Comparison of ENCODE assay signal across 29 mouse cellular contexts in the genomic region with DNA sequence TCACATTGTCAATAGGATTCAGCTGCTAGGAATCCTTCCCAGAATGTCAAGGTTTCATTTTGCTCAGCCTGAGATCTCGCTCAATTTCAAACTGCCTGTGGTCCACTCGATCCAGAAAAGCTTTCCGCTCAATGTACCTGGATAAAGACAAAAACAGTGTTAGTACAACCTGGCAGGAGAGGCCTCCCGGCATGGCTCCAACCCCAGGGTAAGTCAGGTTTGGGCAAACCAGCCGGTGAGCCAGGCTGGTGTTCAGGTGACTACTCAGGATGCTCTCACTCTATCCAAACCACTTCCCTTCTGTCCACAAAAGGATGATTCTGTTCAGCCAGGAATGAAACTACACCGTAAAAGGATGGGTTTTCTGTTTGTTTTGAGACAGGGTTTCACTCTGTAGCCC. TPM values are rescaled to one million over a fixed set of nuclear protein-coding genes. Genes with fewer than 3 reads are reported as not detected.
A peak's percentile ranks its signal among the peaks of the same experiment; 100 is the strongest.
DNase-seq lines count a peak whose midpoint lies in the region; ATAC-seq and TF ChIP-seq lines count a peak whose summit lies in the region.
"Had no signal": no experiment of that assay in that cellular context is flagged by ENCODE, and none has a peak within 500 bp of the region (broad histone marks: within the 10 kb centered on the region; RNA-seq: fewer than 3 reads in every experiment).

No protein-coding gene starts in this region.

- H3K9ac ChIP-seq in hindbrain, embryonic 13.5 days, result 0 out of 2 replicates have a peak overlapping the region, but pooled peaks have one; percentile 10
- no peak overlapping the region for H3K9ac ChIP-seq in hindbrain, postnatal 0 days (replicated peaks; ENCODE audit: low read length)
- H3K9ac ChIP-seq: embryonic facial prominence, embryonic 12.5 days; forebrain, embryonic 15.5 days; heart, embryonic 13.5 days; hindbrain, embryonic 15.5 days; intestine, embryonic 15.5 days; liver, embryonic 12.5 days; liver, postnatal 0 days; midbrain, embryonic 12.5 days; stomach, embryonic 15.5 days had no signal

- no peak for TF ChIP-seq CTCF in hindbrain, postnatal 0 days (IDR thresholded peaks at IDR 0.05; ENCODE audit: low read depth)

- H3K9me3 ChIP-seq in hindbrain, embryonic 13.5 days, result no peaks in the 10 kb centered on the region
- H3K9me3 ChIP-seq in hindbrain, postnatal 0 days (ENCODE audit: low read length), result no peaks in the 10 kb centered on the region
- H3K9me3 ChIP-seq: embryonic facial prominence, embryonic 12.5 days; forebrain, embryonic 10.5 days; forebrain, embryonic 15.5 days; heart, embryonic 13.5 days; hindbrain, embryonic 15.5 days; intestine, embryonic 15.5 days; liver, embryonic 12.5 days; megakaryocyte, embryonic 14.5 days; midbrain, embryonic 12.5 days; stomach, embryonic 15.5 days had no signal

- H3K27me3 ChIP-seq in hindbrain, embryonic 13.5 days, result no peaks in the 10 kb centered on the region
- no peaks in the 10 kb centered on the region for H3K27me3 ChIP-seq in hindbrain, postnatal 0 days (ENCODE audit: insufficient read depth, low read length)
- H3K27me3 ChIP-seq: embryonic facial prominence, embryonic 12.5 days; forebrain, embryonic 15.5 days; heart, embryonic 13.5 days; hindbrain, embryonic 15.5 days; intestine, embryonic 15.5 days; liver, embryonic 12.5 days; megakaryocyte, embryonic 14.5 days; midbrain, embryonic 12.5 days; stomach, embryonic 15.5 days had no signal

- ATAC-seq in cerebellum, adult (ENCODE audit: insufficient number of reproducible peaks, low FRiP score, low TSS enrichment), result peak; percentile 47; the same call in 1 of the 2 replicates
- no peak for ATAC-seq in hindbrain, embryonic 13.5 days (ENCODE audit: low FRiP score)
- no peak for ATAC-seq in hindbrain, postnatal 0 days
- ATAC-seq: forebrain, embryonic 15.5 days; intestine, embryonic 15.5 days; liver, embryonic 12.5 days; liver, postnatal 0 days had no signal

- H3K4me3 ChIP-seq in hindbrain, embryonic 13.5 days, result no peak overlapping the region
- H3K4me3 ChIP-seq in hindbrain, postnatal 0 days (ENCODE audit: low read length), result no peak overlapping the region
- H3K4me3 ChIP-seq: embryonic facial prominence, embryonic 12.5 days; forebrain, embryonic 10.5 days; forebrain, embryonic 15.5 days; heart, embryonic 13.5 days; hindbrain, embryonic 15.5 days; intestine, embryonic 15.5 days; liver, embryonic 12.5 days; megakaryocyte, embryonic 14.5 days; midbrain, embryonic 12.5 days; myocyte; stomach, embryonic 15.5 days had no signal

- H3K36me3 ChIP-seq in hindbrain, embryonic 13.5 days, result peaks cover 32% of the 10 kb centered on the region
- peaks cover 8% of the 10 kb centered on the region; the same call in 1 of the 2 replicates for H3K36me3 ChIP-seq in hindbrain, postnatal 0 days (ENCODE audit: insufficient read depth, low read length)
- H3K36me3 ChIP-seq: forebrain, embryonic 15.5 days had no signal

- peaks cover 25% of the 10 kb centered on the region for H3K4me1 ChIP-seq in hindbrain, embryonic 13.5 days (replicated peaks)
- H3K4me1 ChIP-seq in hindbrain, postnatal 0 days (ENCODE audit: insufficient read depth, low read length), result peaks cover 7% of the 10 kb centered on the region; the same call in 1 of the 2 replicates
- H3K4me1 ChIP-seq: megakaryocyte, embryonic 14.5 days had no signal

- no peak for DNase-seq in cerebellum, adult 9-10 months
- DNase-seq in hindbrain, postnatal 0 days (ENCODE audit: low spot score), result no peak
- peak; percentile 46 to 50 for DNase-seq in cerebellum, postnatal 14 days
- DNase-seq in right cerebral cortex, adult 2 months (ENCODE audit: low spot score in 2 of 2), result no peak
- DNase-seq in thymus, postnatal 36 days, result no peak
- DNase-seq: adrenal gland, postnatal 36 days; embryo, embryonic 11 days; gastrocnemius, postnatal 10 days; heart, postnatal 10 days; kidney, adult 8-10 months; kidney, postnatal 4 days; liver, postnatal 0 days; lung, postnatal 4 days; right cerebral cortex, postnatal 14 days had no signal

- WGBS in hindbrain, embryonic 13.5 days, result 88% methylated on average over 6 of the region's 6 CpGs
- WGBS in hindbrain, postnatal 0 days, result 90% methylated on average over 6 of the region's 6 CpGs

- H3K4me2 ChIP-seq in hindbrain, embryonic 13.5 days, result no peak overlapping the region
- no peak overlapping the region for H3K4me2 ChIP-seq in hindbrain, postnatal 0 days (ENCODE audit: low read depth, low read length)
- H3K4me2 ChIP-seq: embryonic facial prominence, embryonic 12.5 days; forebrain, embryonic 15.5 days; heart, embryonic 13.5 days; hindbrain, embryonic 15.5 days; intestine, embryonic 15.5 days; liver, embryonic 12.5 days; midbrain, embryonic 12.5 days; stomach, embryonic 15.5 days had no signal

- no peak overlapping the region for H3K27ac ChIP-seq in hindbrain, embryonic 13.5 days
- no peak overlapping the region for H3K27ac ChIP-seq in hindbrain, postnatal 0 days
- H3K27ac ChIP-seq: intestine, embryonic 15.5 days; kidney, postnatal 0 days; liver, embryonic 12.5 days; stomach, embryonic 15.5 days had no signal

RNA-seq across cellular contexts. Expression of gene Bcar1, which starts 25.0 kb away (rescaled TPM):
- 55.4 and 55.6 TPM in 2 replicates for polyA plus RNA-seq in hindbrain, embryonic 13.5 days (2015; fragmentation: Nextera tagmentation; extraction: Ambion mirVana)
- 93.6 and 100 TPM in 2 replicates for total RNA-seq in hindbrain, postnatal 0 days (2014; rRNA removed)
- polyA plus RNA-seq in hindbrain, postnatal 0 days (2015; fragmentation: Nextera tagmentation; extraction: Ambion mirVana), result 42.6 and 48.8 TPM in 2 replicates
- total RNA-seq: hematopoietic stem cell, adult 5-6 weeks had no signal

Comparison
In these comparisons a context has a peak if more than half of its experiments do, and no peak if none do; other contexts are left out.
1. DNase-seq: peak in cerebellum, postnatal 14 days (2 of 2); none in cerebellum, adult 9-10 months (single experiment), hindbrain, postnatal 0 days (single experiment), right cerebral cortex, adult 2 months (0 of 2) and thymus, postnatal 36 days (0 of 2).